Mouse (Mus musculus) G1E (cell line): ENCODE data around the gene Slc25a24. TPM values are rescaled to one million over a fixed set of nuclear protein-coding genes. Genes with fewer than 3 reads are reported as not detected.

Source experiments
- ATAC-seq: 2 replicates; pipeline ENCODE4 v1.8.0; 2016; ENCODE audit warnings: mild to moderate bottlenecking; ENCODE audit not compliant: insufficient number of reproducible peaks, poor library complexity, low FRiP score, severe bottlenecking; ENCODE audit errors: extremely low read depth
- DNase-seq: peaks from one replicate; pipeline ENCODE4 v3.0.0; 2012; ENCODE audit warnings: low spot score
- H3K27me3 ChIP-seq: 2 replicates; pipeline ENCODE4 v1.6.1; 2012; ENCODE audit warnings: mild to moderate bottlenecking, low read length, inconsistent platforms; ENCODE audit not compliant: insufficient read depth
- H3K36me3 ChIP-seq: replicated peaks from 2 replicates; pipeline ENCODE3; 2012; ENCODE audit warnings: mild to moderate bottlenecking, inconsistent platforms
- H3K4me1 ChIP-seq: 2 replicates; pipeline ENCODE4 v1.6.1; 2012; ENCODE audit warnings: low read depth, low read length, inconsistent platforms, mixed read lengths; ENCODE audit not compliant: insufficient read depth
- H3K4me3 ChIP-seq: 2 replicates; pipeline ENCODE4 v1.5.1; 2012; ENCODE audit warnings: low read depth, mild to moderate bottlenecking, inconsistent platforms, low read length, moderate library complexity, mixed read lengths
- H3K9me3 ChIP-seq: replicated peaks from 2 replicates; pipeline ENCODE4 v1.6.1; 2012; ENCODE audit warnings: inconsistent platforms
- CTCF ChIP-seq: IDR thresholded peaks from 2 replicates; pipeline ENCODE4 v1.5.1; 2012; ENCODE audit warnings: low read depth, low read length, inconsistent platforms, mixed read lengths
- GATA1 ChIP-seq: IDR thresholded peaks from 2 replicates; pipeline ENCODE4 v1.6.1; 2012; ENCODE audit warnings: borderline replicate concordance, low read length, inconsistent platforms, mixed read lengths
- GATA2 ChIP-seq: IDR thresholded peaks from 2 replicates; pipeline ENCODE4 v1.6.1; 2012; ENCODE audit warnings: low read depth, low read length, inconsistent platforms, borderline replicate concordance
- POLR2AphosphoS5 ChIP-seq: IDR thresholded peaks from 2 replicates; pipeline ENCODE4 v1.6.1; 2012; ENCODE audit warnings: low read depth, low read length, inconsistent platforms; ENCODE audit not compliant: insufficient replicate concordance
- TAL1 ChIP-seq: conservative IDR thresholded peaks from 2 replicates; pipeline ENCODE4 v1.6.1; 2012; ENCODE audit warnings: low read depth, low read length, inconsistent platforms, mixed read lengths
- polyA plus RNA-seq: library from polyadenylated mRNA; stranded (reverse); fragments of >175 nt; gene quantifications from 2 replicates; pipeline ENCODE4 v1.2.3, GENCODE M21; 2012
- total RNA-seq, 2 experiments: library from RNA; stranded (forward) in 1 of 2; stranded (reverse) in 1 of 2; fragments of 200-1000 nt in 1 of 2; fragments of >200 nt in 1 of 2; fragmentation: Nextera tagmentation in 1 of 2; gene quantifications; 2 replicates each; pipeline ENCODE4 v1.2.3; 2014 to 2017

Slc25a24 gene
- total and polyA plus RNA-seq, 3 experiments = 0.11 to 11.6 TPM; not detected in 1

DNA sequence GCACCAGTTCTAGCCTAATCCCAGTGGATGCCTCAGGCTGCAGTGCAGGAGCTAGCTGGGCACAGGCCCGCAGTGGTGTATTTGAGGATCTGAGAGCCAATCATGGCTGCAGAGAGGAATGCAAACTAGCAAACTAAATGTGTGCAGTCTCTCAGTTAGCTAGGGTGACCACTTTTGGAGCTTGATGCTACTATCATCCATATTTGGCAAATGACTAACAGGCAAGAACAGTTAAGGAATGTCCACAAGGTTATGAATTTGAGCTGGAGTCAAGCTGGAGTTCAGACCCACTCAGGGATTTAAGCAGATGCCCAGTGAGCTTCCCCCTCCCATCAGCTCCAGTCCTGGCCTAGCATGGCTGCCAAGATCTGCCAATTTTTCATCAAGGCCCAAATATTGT lies 41.7 kb downstream of the Slc25a24 start:
- DNase-seq = no peak
- Histone ChIP-seq H3K9me3 (peaks cover 43% of the 10 kb centered on the region), H3K4me1 (no peaks in the 10 kb centered on the region), H3K27me3 (no peaks in the 10 kb centered on the region), H3K4me3 (no peak overlapping the region), H3K36me3 (no peaks in the 10 kb centered on the region)
- ATAC-seq = no peak
- TF ChIP-seq TAL1 (no peak), GATA2 (no peak), CTCF (no peak), POLR2AphosphoS5 (no peak), GATA1 (no peak)

DNA sequence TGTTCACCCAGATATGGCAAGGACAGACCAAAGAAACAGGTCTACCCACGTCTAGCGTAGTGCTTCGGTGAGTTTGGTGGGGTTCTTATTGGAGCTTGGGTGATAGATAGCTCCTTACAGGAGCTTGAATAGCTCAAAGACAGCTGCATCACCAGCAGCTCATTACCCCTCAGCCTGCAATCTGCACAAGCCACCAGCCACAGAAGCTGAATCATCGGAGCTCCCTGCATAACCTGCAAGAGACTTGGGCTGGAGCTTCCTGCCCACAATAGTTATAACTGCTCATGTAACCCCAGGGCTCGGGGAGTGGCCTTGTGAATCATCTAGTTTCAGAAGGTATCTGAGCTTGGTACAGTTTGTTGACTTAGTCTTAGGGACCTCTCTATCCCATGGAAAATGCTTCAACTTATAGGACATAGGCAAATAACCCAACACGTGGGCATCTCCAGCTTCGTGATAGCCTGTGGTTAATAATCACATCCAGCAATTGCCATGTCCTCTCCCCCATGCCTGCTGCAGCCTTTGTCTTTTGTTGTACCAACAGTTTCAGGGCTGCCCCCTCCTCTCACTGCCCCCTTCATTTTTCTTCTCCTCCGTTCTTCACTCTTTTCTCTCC lies 42.4 kb downstream of the Slc25a24 start:
- Histone ChIP-seq H3K4me3 (no peak overlapping the region), H3K4me1 (no peaks in the 10 kb centered on the region), H3K27me3 (no peaks in the 10 kb centered on the region), H3K9me3 (peaks cover 44% of the 10 kb centered on the region), H3K36me3 (no peaks in the 10 kb centered on the region)
- ATAC-seq (no peak), DNase-seq (no peak)
- no peak for TF ChIP-seq GATA1
- no peak for TF ChIP-seq TAL1
- TF ChIP-seq GATA2 = no peak
- no peak for TF ChIP-seq CTCF
- no peak for TF ChIP-seq POLR2AphosphoS5

DNA sequence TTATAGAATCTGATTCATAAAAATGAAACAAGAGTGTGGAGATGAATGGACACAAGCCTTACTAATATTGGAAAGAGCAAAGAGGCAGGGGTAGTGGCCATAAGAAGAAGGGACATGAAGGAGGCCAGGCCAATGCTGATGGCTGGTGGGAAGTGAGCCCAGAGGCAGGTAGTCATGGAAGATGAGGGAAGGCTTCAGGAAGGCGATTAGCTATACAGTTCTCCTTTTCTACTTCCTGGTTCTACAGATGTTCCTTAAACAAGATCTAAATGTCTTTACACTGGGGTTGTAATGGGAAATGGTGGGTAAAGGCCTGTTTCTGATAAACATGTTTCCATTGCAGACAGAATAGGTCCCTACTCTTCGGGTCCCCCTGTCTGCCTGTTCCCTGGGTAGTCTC lies 46.2 kb downstream of the Slc25a24 start:
- ATAC-seq (no peak), DNase-seq (no peak)
- no peak for TF ChIP-seq GATA2
- TF ChIP-seq TAL1 = no peak
- TF ChIP-seq POLR2AphosphoS5 = no peak
- TF ChIP-seq CTCF = no peak
- no peak for TF ChIP-seq GATA1
- no peaks in the 10 kb centered on the region for H3K4me1 ChIP-seq
- peaks cover 38% of the 10 kb centered on the region for H3K9me3 ChIP-seq
- no peaks in the 10 kb centered on the region for H3K36me3 ChIP-seq
- no peak overlapping the region for H3K4me3 ChIP-seq
- no peaks in the 10 kb centered on the region for H3K27me3 ChIP-seq

DNA sequence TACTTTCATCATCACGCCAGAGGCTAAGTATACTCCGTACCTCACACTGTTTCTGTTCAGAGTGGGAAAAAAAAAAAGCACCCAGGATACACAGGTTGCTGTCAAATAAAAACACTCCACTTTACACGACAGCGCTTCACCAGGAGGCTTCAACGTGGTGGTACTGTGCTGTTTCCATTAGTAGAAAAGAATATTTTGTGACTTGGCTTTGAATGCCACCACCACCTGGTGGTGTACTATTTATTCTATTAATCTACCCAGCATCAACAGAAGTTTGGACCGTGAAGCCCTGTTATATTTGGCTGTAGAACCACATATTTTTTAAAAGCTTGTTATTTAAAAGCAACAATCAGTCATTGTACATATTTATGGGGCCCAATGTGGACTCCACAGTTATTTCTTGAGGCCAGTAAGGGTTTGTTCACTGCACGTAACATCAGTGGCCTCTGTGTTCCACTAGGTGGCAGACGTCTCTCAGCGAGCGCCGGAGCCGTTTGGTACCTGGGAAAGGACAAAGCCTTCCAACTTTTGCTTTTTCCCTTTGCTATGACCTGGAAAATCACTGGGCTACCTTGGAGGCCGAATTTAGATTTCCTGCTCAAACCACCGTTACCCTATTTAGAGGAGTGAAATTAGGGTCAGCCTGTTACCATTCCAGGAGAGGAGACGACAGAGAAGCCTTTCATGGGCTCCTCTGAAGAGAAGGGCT lies 48.3 kb downstream of the Slc25a24 start:
- TF ChIP-seq GATA2 = no peak
- no peak for TF ChIP-seq TAL1
- no peak for TF ChIP-seq GATA1
- TF ChIP-seq CTCF = no peak
- no peak for TF ChIP-seq POLR2AphosphoS5
- ATAC-seq (no peak), DNase-seq (no peak)
- H3K4me3 ChIP-seq = no peak overlapping the region
- H3K9me3 ChIP-seq = peaks cover 32% of the 10 kb centered on the region
- H3K27me3 ChIP-seq = no peaks in the 10 kb centered on the region
- H3K36me3 ChIP-seq = no peaks in the 10 kb centered on the region
- no peaks in the 10 kb centered on the region for H3K4me1 ChIP-seq

DNA sequence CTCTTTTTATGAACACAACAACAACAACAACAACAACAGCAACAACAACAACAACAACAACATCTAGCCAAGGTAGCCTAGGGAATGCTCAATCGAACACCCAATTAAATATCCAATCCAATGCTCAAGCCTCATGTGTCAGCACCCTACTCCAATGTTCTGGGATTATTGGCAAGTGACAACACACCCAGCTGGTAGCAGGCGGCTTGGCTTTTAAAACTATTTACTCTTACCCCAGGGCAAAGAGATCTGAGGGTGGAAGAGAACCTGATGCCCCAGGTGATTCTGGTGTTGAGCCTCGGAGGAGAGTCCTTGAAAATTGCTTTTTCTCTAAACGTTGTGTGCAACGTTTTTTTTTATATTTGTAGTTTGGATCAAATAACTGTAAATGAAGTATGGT lies 51.4 kb downstream of the Slc25a24 start:
- Histone ChIP-seq H3K4me1 (no peaks in the 10 kb centered on the region), H3K36me3 (no peaks in the 10 kb centered on the region)
- no peak for DNase-seq

DNA sequence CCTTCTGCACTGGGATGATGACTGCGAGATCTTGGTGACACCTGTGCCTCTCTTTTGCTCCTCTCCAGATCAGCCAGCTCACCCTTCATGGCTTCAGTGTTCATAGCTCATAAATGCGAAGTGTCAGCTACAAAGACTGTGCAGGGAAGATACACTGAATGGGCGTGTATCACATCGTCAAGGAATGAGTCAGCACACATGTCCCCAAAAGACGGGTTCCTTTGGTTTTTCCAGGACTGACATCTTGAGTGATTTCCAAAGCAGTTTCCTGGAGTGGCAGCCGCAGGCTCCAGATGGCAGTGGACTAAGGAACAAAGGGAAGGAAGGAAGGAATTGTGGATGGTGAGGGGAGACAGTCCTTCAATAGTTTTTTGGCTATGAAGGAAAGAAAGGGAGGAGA lies 55.8 kb downstream of the Slc25a24 start:
- Histone ChIP-seq H3K4me3 (no peak overlapping the region), H3K36me3 (no peaks in the 10 kb centered on the region), H3K9me3 (peaks cover 38% of the 10 kb centered on the region), H3K4me1 (no peaks in the 10 kb centered on the region), H3K27me3 (no peaks in the 10 kb centered on the region)
- DNase-seq (no peak), ATAC-seq (no peak)
- no peak for TF ChIP-seq GATA1
- TF ChIP-seq CTCF = no peak
- TF ChIP-seq TAL1 = no peak
- no peak for TF ChIP-seq POLR2AphosphoS5
- TF ChIP-seq GATA2 = no peak

More for the DNA sequence above, 51.4 kb downstream of the Slc25a24 start:
- TF ChIP-seq CTCF (no peak), GATA2 (no peak)
- H3K9me3 ChIP-seq = peaks cover 38% of the 10 kb centered on the region
- H3K4me3 ChIP-seq = no peak overlapping the region
- H3K27me3 ChIP-seq = no peaks in the 10 kb centered on the region
- ATAC-seq = no peak
